Mouse (Mus musculus) hindbrain, postnatal 0 days (tissue): ENCODE measurements around the gene Ifnar1. TPM values are rescaled to one million over a fixed set of nuclear protein-coding genes. Genes with fewer than 3 reads are reported as not detected.
A peak's percentile ranks its signal among the peaks of the same experiment; 100 is the strongest.

Source experiments
- ATAC-seq: fragments of 200-750 bp; cut with Nextera tagmentation; 2 replicates; pipeline ENCODE4 v1.8.0; 2017; ENCODE audit warnings: mild to moderate bottlenecking, moderate TSS enrichment, moderate library complexity
- DNase-seq: peaks from one replicate; pipeline ENCODE4 v3.0.0-alpha.2; 2015; ENCODE audit warnings: low spot score
- H3K27ac ChIP-seq: fragments of 300-500 bp; sonication (generic); 2 replicates; pipeline ENCODE4 v1.5.1; 2014; ENCODE audit warnings: mild to moderate bottlenecking
- H3K27me3 ChIP-seq: fragments of 300-500 bp; sonication (generic); 2 replicates; pipeline ENCODE4 v1.6.1; 2014; ENCODE audit warnings: low read length, mixed read lengths; ENCODE audit not compliant: insufficient read depth
- H3K36me3 ChIP-seq: fragments of 300-500 bp; sonication (generic); 2 replicates; pipeline ENCODE4 v1.6.1; 2014; ENCODE audit warnings: low read length, mixed read lengths; ENCODE audit not compliant: insufficient read depth
- H3K4me1 ChIP-seq: fragments of 300-500 bp; sonication (generic); 2 replicates; pipeline ENCODE4 v1.6.1; 2014; ENCODE audit warnings: antibody characterized with exemption, low read length, mixed read lengths; ENCODE audit not compliant: insufficient read depth
- H3K4me2 ChIP-seq: fragments of 300-500 bp; sonication (generic); 2 replicates; pipeline ENCODE4 v1.6.1; 2014; ENCODE audit warnings: low read depth, mild to moderate bottlenecking, low read length, moderate library complexity, mixed read lengths
- H3K4me3 ChIP-seq: fragments of 300-500 bp; sonication (generic); 2 replicates; pipeline ENCODE4 v1.5.1; 2014; ENCODE audit warnings: low read length
- H3K9ac ChIP-seq: fragments of 300-500 bp; sonication (generic); replicated peaks from 2 replicates; pipeline ENCODE4 v1.6.1; 2014; ENCODE audit warnings: mild to moderate bottlenecking, low read length, moderate library complexity, mixed read lengths
- H3K9me3 ChIP-seq: fragments of 300-500 bp; sonication (generic); 2 replicates; pipeline ENCODE4 v1.6.1; 2016; ENCODE audit warnings: low read length, mixed read lengths
- CTCF ChIP-seq: IDR thresholded peaks from 2 replicates; pipeline ENCODE4 v1.5.1; 2016; ENCODE audit warnings: antibody characterized with exemption, control low read depth, low read depth
- WGBS: fragments of 180-500 bp; shearing (Covaris S2); extraction: QIAGEN DNeasy Blood & Tissue Kit; methylation state at CpG from one replicate; pipeline ENCODE4 v1.1.7; 2014; 5-methylcytosine and 5-hydroxymethylcytosine counted together
- polyA plus RNA-seq: library from polyadenylated mRNA; unstranded; fragments of >200 nt; fragmentation: Nextera tagmentation; extraction: Ambion mirVana; gene quantifications from 2 replicates; pipeline ENCODE4 v1.2.1, GENCODE M21; 2015
- total RNA-seq: library from RNA; depleted of rRNA; stranded (reverse); fragments of >200 nt; gene quantifications from 2 replicates; pipeline ENCODE4 v1.2.3, GENCODE M21; 2014

Ifnar1 gene
- total and polyA plus RNA-seq, 2 experiments from 2014 or later = 34.1 to 53.1 TPM

- Histone ChIP-seq H3K9ac (no peak overlapping the region), H3K27ac (no peak overlapping the region), H3K4me2 (no peak overlapping the region), H3K9me3 (no peaks in the 10 kb centered on the region), H3K36me3 (no peaks in the 10 kb centered on the region), H3K4me1 (no peaks in the 10 kb centered on the region), H3K4me3 (no peak overlapping the region), H3K27me3 (no peaks in the 10 kb centered on the region)
- WGBS = 63% methylated on average over 7 of the region's 7 CpGs
- no peak for TF ChIP-seq CTCF
- DNase-seq = no peak
- no peak for ATAC-seq
These were observed 9.3 kb upstream of the Ifnar1 start for GRCm38 (mm10) chr16:91475753-91476152.

DNA sequence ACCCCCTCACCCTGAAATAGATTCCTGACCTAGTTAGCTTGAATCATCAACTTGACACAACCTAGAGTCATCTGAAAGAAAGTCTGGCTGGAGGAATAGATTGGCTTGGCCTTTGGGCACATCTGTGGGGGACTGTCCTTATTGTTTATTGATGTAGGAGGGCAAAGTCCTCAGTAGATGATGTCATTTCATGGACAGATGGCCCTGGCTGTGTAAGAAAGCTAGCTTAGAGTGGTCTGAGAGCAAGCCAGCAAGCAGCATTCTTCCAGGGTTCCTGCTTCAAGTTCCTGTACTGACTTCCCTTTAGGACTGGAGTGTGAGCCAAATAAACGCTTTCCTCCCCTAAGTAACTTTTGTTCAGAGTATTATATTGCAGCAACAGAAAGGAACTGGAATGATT, 7.0 kb upstream of the Ifnar1 start:
- DNase-seq (no peak), ATAC-seq (no peak)
- no peaks in the 10 kb centered on the region for H3K4me1 ChIP-seq
- TF ChIP-seq CTCF = no peak
- no peak overlapping the region for H3K27ac ChIP-seq
- no peak overlapping the region for H3K9ac ChIP-seq
- no peaks in the 10 kb centered on the region for H3K36me3 ChIP-seq
- H3K9me3 ChIP-seq = no peaks in the 10 kb centered on the region
- no peaks in the 10 kb centered on the region for H3K27me3 ChIP-seq
- H3K4me3 ChIP-seq = no peak overlapping the region
- no peak overlapping the region for H3K4me2 ChIP-seq
- 67% methylated on average over 1 of the region's 1 CpGs for WGBS

DNA sequence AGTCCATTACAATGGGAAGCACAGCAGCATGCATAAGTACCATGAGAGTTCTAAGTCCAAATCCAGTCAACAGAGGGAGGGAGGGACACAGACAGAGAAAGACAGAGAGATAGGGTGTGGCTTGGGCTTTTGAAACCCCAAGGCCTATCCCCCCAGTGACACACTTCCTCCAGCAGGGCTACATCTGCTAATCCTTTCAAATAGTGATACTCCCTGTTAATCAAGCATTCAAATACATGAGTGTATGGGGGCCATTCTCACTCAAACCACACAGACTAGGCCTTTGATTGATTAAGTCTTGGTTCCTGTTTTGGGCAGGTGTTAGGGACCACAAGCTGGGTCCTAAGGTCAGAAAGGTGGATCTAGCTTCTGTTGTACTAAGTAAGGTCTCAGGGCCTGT, 4.5 kb upstream of the Ifnar1 start:
- no peaks in the 10 kb centered on the region for H3K27me3 ChIP-seq
- H3K4me2 ChIP-seq = no peak overlapping the region
- H3K27ac ChIP-seq = no peak overlapping the region
- H3K9me3 ChIP-seq = no peaks in the 10 kb centered on the region
- DNase-seq = no peak
- H3K4me3 ChIP-seq = no peak overlapping the region
- no peak for TF ChIP-seq CTCF
- no peak overlapping the region for H3K9ac ChIP-seq
- H3K36me3 ChIP-seq = no peaks in the 10 kb centered on the region
- H3K4me1 ChIP-seq = no peaks in the 10 kb centered on the region
- ATAC-seq = no peak

DNA sequence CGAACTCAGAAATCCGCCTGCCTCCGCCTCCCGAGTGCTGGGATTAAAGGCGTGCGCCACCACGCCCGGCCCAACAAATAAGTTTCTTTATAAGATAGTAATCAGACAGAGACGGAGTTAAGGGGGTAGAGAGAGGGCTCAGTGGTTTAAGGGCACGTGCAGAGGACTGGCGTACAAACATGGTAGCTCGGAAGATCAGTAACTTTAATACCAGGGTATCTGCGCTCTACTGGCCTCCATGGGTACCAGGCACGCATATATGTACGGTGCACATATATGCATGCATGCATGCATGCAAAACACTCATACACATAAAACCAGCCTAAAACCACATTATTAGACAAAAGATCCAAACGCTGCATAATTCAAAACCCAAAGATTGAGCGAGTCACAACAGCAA, 651 bp upstream of the Ifnar1 start:
- ATAC-seq (no peak), DNase-seq (no peak)
- no peaks in the 10 kb centered on the region for H3K27me3 ChIP-seq
- WGBS = 48% methylated on average over 17 of the region's 17 CpGs
- peak overlapping the region; percentile 84 for H3K4me3 ChIP-seq
- no peaks in the 10 kb centered on the region for H3K36me3 ChIP-seq
- peak overlapping the region; percentile 94 for H3K27ac ChIP-seq
- H3K9ac ChIP-seq = peak overlapping the region; percentile 92
- no peaks in the 10 kb centered on the region for H3K9me3 ChIP-seq
- peak overlapping the region; percentile 82 for H3K4me2 ChIP-seq
- H3K4me1 ChIP-seq = peaks cover 8% of the 10 kb centered on the region
- no peak for TF ChIP-seq CTCF

- H3K27me3 ChIP-seq = no peaks in the 10 kb centered on the region
- peaks cover 8% of the 10 kb centered on the region for H3K4me1 ChIP-seq
- peaks cover 10% of the 10 kb centered on the region for H3K36me3 ChIP-seq
- peak overlapping the region; percentile 92 for H3K9ac ChIP-seq
- H3K9me3 ChIP-seq = no peaks in the 10 kb centered on the region
- DNase-seq (peak; percentile 8), ATAC-seq (no peak)
- H3K4me3 ChIP-seq = peak overlapping the region; percentile 84
- no peak for TF ChIP-seq CTCF
- 30% methylated on average over 5 of the region's 5 CpGs for WGBS
- H3K4me2 ChIP-seq = peak overlapping the region; percentile 82
- peak overlapping the region; percentile 94 for H3K27ac ChIP-seq
These were observed 803 bp downstream of the Ifnar1 start for GRCm38 (mm10) chr16:91485841-91486240.

DNA sequence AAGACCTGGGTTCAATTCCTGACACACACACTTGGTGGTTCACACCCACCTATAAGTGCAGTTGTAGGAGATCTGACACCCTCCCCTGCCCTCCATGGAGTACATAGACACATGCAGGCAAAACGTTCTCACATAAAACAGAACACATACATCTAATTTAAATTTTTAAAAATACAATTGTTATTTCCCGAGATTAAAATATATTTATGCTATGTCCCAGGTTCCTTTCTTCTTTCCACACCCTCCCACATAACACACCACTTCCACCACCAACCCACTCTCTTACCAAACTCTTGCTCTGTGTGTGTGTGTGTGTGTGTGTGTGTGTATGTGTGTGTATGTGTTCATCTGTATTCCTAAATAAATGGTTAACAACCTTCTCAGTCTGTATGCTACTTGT, 3.0 kb downstream of the Ifnar1 start:
- ATAC-seq = no peak

DNA sequence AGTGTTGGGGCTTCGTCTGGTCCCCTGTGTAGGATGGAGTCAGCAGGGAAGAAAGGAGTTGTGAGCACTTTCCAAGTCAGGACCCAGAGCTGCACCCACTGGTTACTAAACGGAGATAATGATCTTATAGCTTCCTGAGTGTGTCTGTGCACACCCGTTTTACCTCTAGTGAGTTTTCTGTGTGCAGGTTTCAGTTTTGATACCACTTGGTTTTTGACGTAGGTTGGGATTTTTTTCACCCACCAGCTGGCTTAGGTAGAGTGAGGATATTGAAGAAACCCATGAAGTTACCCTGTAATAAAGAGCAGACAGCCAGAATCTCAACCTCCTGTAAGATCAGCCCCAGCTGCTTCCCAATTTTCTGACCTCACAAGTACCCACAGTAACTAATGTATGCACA, 5.9 kb downstream of the Ifnar1 start:
- peaks cover 39% of the 10 kb centered on the region for H3K36me3 ChIP-seq
- no peaks in the 10 kb centered on the region for H3K9me3 ChIP-seq
- no peaks in the 10 kb centered on the region for H3K27me3 ChIP-seq
- no peak for TF ChIP-seq CTCF
- no peak overlapping the region for H3K4me3 ChIP-seq
- H3K4me2 ChIP-seq = no peak overlapping the region
- no peak overlapping the region for H3K27ac ChIP-seq
- no peak overlapping the region for H3K9ac ChIP-seq
- H3K4me1 ChIP-seq = peaks cover 5% of the 10 kb centered on the region
- no peak for DNase-seq
- no peak for ATAC-seq
- WGBS = 92% methylated on average over 4 of the region's 4 CpGs

More for the DNA sequence above, 3.0 kb downstream of the Ifnar1 start:
- Histone ChIP-seq H3K9me3 (no peaks in the 10 kb centered on the region), H3K27ac (no peak overlapping the region), H3K4me3 (no peak overlapping the region), H3K9ac (no peak overlapping the region), H3K36me3 (peaks cover 20% of the 10 kb centered on the region), H3K27me3 (no peaks in the 10 kb centered on the region), H3K4me2 (no peak overlapping the region), H3K4me1 (peaks cover 8% of the 10 kb centered on the region)
- DNase-seq = no peak
- TF ChIP-seq CTCF = no peak
- WGBS = 84% methylated on average over 2 of the region's 2 CpGs
